Mouse (Mus musculus): ENCODE data around the gene Pdp2.
A peak's percentile ranks its signal among the peaks of the same experiment; 100 is the strongest.

Pdp2 gene

DNA sequence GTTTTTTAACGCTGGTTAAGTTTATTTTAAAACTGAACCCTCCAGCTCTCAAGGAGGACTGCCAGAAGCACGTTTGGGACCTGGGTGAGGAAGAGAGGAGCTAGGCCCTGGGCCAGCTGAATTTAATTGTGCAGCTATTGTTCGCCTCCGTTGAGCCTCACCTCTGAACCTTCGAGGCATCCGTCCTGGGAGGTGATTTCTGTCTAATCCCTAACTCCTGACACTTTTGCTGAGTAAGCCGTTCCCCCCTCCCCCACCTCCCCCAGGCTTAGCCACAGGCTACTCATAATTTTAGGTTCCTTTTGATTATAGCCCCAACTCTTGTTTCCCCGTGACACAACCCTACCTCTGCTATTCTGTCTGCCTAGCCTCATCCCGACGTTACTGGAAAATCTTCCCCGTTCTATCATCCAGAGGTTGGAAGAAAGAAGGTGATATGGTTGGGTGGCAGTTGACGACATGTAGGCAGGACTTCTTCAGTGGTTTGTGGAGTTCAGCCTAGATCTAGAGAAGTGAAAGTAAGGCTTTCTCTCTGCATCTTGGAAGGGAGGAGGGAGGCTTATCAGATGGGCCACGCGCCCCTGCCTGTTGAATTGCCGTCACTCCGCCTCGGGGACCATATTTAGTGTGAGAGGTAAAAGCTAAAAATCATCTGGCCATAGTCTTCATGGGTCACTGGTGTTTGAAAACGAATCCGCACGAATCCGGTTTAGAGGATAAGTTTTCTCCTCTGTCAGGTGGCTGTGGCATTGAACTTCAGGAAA lies 4.7 kb downstream of the Pdp2 start:
- DNase-seq (ENCODE audit: low spot score in 2 of 2) = peak in 1 of 2 experiments; percentile 41

DNA sequence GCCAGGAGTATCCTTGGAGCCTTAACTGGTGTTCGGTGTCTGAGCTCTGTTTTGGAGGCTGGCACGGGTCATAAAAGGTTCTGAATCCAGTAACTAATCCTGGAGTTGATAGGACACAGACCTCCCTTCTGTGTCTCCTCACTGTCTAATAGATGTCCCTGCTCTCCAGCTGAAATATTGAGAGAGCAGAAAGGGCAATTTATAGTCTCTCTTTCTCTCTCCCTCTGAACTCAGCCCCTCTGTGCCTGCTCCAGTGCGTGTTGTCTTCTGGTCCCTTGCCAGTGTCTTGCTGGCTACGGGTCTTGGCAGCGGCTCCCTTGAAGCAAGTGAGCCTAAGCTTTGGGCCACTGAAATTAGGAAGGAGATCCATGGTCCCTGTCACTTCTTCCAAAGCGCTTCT lies 6.4 kb downstream of the Pdp2 start:
- DNase-seq (ENCODE audit: low spot score in 2 of 2) = peak in 1 of 2 experiments; percentile 54

DNA sequence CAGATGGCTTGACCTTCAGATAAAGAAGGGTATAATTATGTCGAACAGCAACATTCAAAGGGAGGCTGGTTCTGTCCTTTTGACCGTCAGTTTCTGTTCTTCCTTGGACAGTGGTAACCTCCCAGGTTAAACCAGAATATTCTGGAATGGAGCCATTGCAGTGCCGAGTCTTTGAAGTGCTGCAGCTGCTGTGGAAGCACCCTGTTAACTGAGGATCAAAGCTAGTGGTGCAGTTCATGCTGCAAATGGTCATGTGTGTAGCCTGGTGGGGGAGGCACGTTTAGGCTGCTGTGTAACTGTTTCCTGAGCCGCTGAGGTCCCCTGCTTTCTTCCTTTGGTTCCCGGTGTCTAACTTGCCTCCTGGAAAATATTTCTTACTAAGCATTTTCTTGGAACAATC lies 7.2 kb downstream of the Pdp2 start:
- DNase-seq (ENCODE audit: low spot score in 2 of 2) = no peak

- no peak for DNase-seq (ENCODE audit: low spot score in 2 of 2)
Measured at GRCm38 (mm10) chr8:104601386-104601785, 10.1 kb downstream of the Pdp2 start.

DNA sequence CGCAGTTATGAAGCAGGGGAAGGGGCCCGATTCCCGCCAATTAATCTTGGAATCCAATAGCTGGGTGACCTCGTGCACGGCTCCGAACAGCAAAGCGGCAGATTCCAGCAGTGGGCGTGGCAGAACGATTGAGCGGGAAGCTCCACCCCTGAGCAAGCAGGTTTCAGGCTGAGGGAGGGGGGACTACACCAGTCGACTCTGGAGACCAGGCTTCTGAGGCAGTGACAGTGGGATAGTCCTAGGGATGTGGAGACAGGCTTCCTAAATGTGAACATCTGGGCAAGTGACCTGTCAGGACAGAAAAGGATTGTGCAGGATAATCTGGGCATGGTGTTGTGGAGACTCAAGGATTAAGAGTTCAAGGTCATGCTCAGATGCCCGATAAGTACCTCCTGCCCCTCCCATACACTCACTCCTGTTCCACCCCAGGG lies 10.7 kb downstream of the Pdp2 start:
- DNase-seq (ENCODE audit: low spot score in 2 of 2) = no peak

- DNase-seq (ENCODE audit: low spot score in 2 of 2) = peak; percentile 67 to 80
Measured at GRCm38 (mm10) chr8:104602468-104603244, 11.4 kb downstream of the Pdp2 start.

DNA sequence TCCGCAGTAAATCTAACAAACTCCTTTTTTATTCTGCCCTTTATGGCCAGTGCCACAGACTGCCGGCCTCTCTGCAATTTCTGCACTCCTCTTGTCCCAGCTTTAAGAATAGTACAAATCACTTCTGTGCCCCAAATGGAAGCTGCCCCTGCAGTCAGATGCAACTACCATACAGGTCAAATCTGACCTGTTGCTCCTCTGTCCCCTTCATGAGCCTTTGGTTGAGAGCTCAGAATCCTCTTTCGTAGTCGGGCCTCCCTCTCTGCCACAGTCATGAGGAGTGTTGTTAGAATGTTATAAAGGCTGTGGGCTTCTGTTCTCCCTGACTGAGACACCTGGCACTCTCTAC lies 12.0 kb downstream of the Pdp2 start:
- DNase-seq (ENCODE audit: low spot score in 2 of 2) = no peak

- DNase-seq (ENCODE audit: low spot score in 2 of 2) = no peak
Measured at GRCm38 (mm10) chr8:104606329-104606728, 15.1 kb downstream of the Pdp2 start.

GRCm38 (mm10) chr8:104607944-104608343 lies 16.7 kb downstream of the Pdp2 start:
- DNase-seq (ENCODE audit: low spot score in 2 of 2) = no peak

DNA sequence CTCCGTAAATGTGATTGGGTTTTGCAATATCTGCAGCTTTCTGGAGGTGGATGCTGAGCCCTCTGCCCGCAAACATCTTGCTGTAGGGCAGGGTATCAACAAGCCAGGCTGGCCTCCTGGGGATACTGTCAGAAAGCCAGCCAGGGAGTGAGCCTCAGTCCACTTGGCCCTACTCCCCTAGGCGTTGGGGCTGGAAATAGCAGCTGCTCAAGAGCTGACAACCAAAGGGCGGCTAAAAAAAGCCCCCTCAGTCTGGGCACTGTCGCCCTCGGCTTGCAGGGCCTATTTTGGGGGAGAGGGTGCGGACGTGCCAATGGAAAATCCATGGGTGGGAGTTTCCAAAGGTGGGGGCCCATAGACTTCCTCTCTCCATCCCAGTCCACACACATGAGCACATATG lies 18.0 kb downstream of the Pdp2 start:
- DNase-seq (ENCODE audit: low spot score in 2 of 2) = no peak

DNA sequence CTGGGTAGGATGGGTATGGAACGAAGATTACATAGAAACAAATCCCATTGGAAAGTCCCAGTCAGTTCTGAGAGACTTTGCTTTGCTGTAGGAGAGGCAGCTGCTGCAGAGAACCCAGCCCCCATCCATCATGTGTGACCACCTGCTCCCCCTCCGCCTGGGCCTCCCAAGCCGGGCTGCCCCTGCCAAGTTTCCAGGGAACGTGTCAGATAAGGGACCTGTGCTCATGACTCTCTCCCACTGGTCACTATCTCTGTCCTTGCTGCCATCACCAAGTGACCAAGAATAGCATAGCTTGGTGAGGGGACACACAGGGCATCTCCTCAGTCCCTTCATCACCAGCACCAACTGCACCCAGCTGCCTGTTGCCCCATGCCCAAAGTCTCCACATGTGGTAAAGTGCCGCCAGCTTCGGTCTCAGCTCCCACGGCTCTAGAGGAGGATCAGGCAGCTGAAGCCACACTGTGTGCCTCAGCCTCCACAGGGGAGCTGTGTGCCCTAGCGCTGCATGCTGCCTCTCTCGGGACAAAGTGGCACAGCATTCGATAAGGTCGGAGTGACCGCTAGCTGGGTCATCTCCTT lies 19.0 kb downstream of the Pdp2 start:
- no peak for DNase-seq (ENCODE audit: low spot score in 2 of 2)

DNA sequence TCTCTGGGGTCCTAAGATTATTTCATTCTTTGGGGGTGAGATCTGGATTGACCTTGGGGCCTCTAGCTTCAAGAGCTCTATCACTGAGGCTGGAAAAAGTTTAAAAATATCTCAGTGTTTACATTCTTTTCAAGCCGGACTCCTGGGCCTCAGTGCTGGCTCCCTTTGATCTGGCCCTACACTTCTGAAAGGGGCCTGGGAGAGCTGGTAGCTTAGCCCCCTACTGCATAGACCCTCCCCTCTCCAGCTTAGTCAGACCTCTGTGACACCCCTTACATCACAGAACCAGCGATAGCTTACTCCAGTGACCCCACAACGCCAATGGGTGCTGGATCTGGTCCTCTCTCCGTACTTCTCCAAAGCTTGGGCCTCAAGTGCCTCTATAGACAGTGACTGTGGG lies 20.4 kb downstream of the Pdp2 start:
- no peak for DNase-seq (ENCODE audit: low spot score in 2 of 2)

- no peak for DNase-seq (ENCODE audit: low spot score in 2 of 2)
Measured at GRCm38 (mm10) chr8:104613119-104613518, 21.9 kb downstream of the Pdp2 start.

GRCm38 (mm10) chr8:104620765-104621164 lies 29.5 kb downstream of the Pdp2 start:
- no peak for DNase-seq (ENCODE audit: low spot score in 2 of 2)

GRCm38 (mm10) chr8:104624161-104624560 lies 32.9 kb downstream of the Pdp2 start, which contains the start of gene Cdh16:
Gene Cdh16 (minus strand): TSS chr8:104624396.
- no peak for DNase-seq (ENCODE audit: low spot score in 2 of 2)

- DNase-seq (ENCODE audit: low spot score in 2 of 2) = no peak
Measured at GRCm38 (mm10) chr8:104627065-104627740, 36.0 kb downstream of the Pdp2 start.

GRCm38 (mm10) chr8:104628402-104628801 lies 37.2 kb downstream of the Pdp2 start:
- no peak for DNase-seq (ENCODE audit: low spot score in 2 of 2)

GRCm38 (mm10) chr8:104629306-104630110 lies 38.3 kb downstream of the Pdp2 start:
- peak in 1 of 2 experiments; percentile 56 for DNase-seq (ENCODE audit: low spot score in 2 of 2)

- no peak for DNase-seq (ENCODE audit: low spot score in 2 of 2)
Measured at GRCm38 (mm10) chr8:104630111-104630479, 38.8 kb downstream of the Pdp2 start.

GRCm38 (mm10) chr8:104630574-104630973 lies 39.3 kb downstream of the Pdp2 start:
- DNase-seq (ENCODE audit: low spot score in 2 of 2) = no peak

- DNase-seq (ENCODE audit: low spot score in 2 of 2) = peak in 1 of 2 experiments; percentile 24
Measured at GRCm38 (mm10) chr8:104630981-104631663, 39.9 kb downstream of the Pdp2 start, which contains the start of gene Rrad. Gene Rrad (minus strand): TSS chr8:104631327.
